Mouse (Mus musculus) lung, embryonic 15.5 days (tissue): Measurements from ENCODE around the gene Krt87. TPM values are rescaled to one million over a fixed set of nuclear protein-coding genes. Genes with fewer than 3 reads are reported as not detected.

ENCODE experiments used
- ATAC-seq: fragments of 200-750 bp; cut with Nextera tagmentation; 2 replicates; pipeline ENCODE4 v1.8.0; 2017; ENCODE audit warnings: moderate number of reproducible peaks, borderline replicate concordance; ENCODE audit not compliant: low FRiP score, low TSS enrichment; ENCODE audit errors: extremely low read depth
- H3K27ac ChIP-seq: fragments of 300-500 bp; sonication (generic); 2 replicates; pipeline ENCODE4 v1.5.1; 2015; ENCODE audit warnings: moderate library complexity, mild to moderate bottlenecking, inconsistent platforms
- H3K27me3 ChIP-seq: fragments of 300-500 bp; sonication (generic); 2 replicates; pipeline ENCODE4 v1.6.1; 2015; ENCODE audit warnings: inconsistent platforms
- H3K36me3 ChIP-seq: fragments of 300-500 bp; sonication (generic); 2 replicates; pipeline ENCODE4 v1.6.1; 2015; ENCODE audit warnings: inconsistent platforms
- H3K4me1 ChIP-seq: fragments of 300-500 bp; sonication (generic); 2 replicates; pipeline ENCODE4 v1.6.1; 2015; ENCODE audit warnings: inconsistent platforms
- H3K4me2 ChIP-seq: fragments of 300-500 bp; sonication (generic); 2 replicates; pipeline ENCODE4 v1.6.1; 2015; ENCODE audit warnings: inconsistent platforms, mild to moderate bottlenecking, moderate library complexity
- H3K4me3 ChIP-seq: fragments of 300-500 bp; sonication (generic); 2 replicates; pipeline ENCODE4 v1.5.1; 2015; ENCODE audit warnings: mild to moderate bottlenecking, inconsistent platforms
- H3K9ac ChIP-seq: fragments of 300-500 bp; sonication (generic); 2 replicates; pipeline ENCODE4 v1.6.1; 2015; ENCODE audit warnings: inconsistent platforms
- H3K9me3 ChIP-seq: fragments of 300-500 bp; sonication (generic); 2 replicates; pipeline ENCODE4 v1.6.1; 2016; ENCODE audit warnings: inconsistent platforms
- WGBS: fragments of 180-500 bp; shearing (Covaris S2); methylation state at CpG from one replicate; pipeline ENCODE4 v1.1.7; 2015; 5-methylcytosine and 5-hydroxymethylcytosine counted together
- polyA plus RNA-seq: library from polyadenylated mRNA; unstranded; fragments of >200 nt; fragmentation: Nextera tagmentation; extraction: Ambion mirVana; gene quantifications from 2 replicates; pipeline ENCODE4 v1.2.1, GENCODE M21; 2015

The Krt87 gene
- polyA plus RNA-seq = 0.38 and 0.39 TPM in 2 replicates

DNA sequence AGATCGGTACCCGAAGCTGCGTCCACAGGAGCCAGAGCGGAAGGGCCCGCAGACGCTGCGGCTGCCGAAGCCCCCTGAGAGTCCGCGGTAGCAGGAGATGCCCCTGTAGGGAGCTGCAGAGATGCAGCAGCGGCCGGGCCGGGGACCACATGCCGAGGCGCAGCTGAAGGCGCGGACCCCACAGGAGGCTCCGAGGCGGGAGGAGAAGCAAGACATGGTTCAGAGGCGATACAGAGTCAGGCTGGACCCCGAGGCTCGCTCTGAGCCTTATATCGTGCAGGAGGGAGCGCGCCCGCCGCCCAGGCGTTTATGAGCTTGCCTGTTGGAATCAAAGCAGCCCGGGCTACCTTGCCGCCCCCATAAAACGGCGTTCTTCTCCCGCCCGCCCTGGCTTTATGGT is at the start of gene Krt87:
Gene Krt87 (minus strand): TSS at position 250 of the 400 bp plus-strand sequence.
- Histone ChIP-seq H3K9ac (no peak within 1 kb of the TSS), H3K27me3 (peaks cover 34% of the 10 kb centered on the region)

GRCm38 (mm10) chr15:101485911-101486635 is 47.5 kb upstream of the Krt87 start:
- H3K4me3 ChIP-seq = no peak overlapping the region
- 74% methylated on average over 11 of the region's 11 CpGs for WGBS
- no peak overlapping the region for H3K4me2 ChIP-seq
- no peaks in the 10 kb centered on the region for H3K36me3 ChIP-seq
- H3K27ac ChIP-seq = no peak overlapping the region
- no peaks in the 10 kb centered on the region for H3K27me3 ChIP-seq
- no peak for ATAC-seq
- H3K9ac ChIP-seq = no peak overlapping the region
- no peaks in the 10 kb centered on the region for H3K4me1 ChIP-seq
- H3K9me3 ChIP-seq = no peaks in the 10 kb centered on the region

More for the DNA sequence above, at the start of gene Krt87:
- H3K36me3 ChIP-seq = no peaks in the 10 kb centered on the region
- peaks cover 7% of the 10 kb centered on the region for H3K4me1 ChIP-seq
- H3K9me3 ChIP-seq = no peaks in the 10 kb centered on the region
- peak within 1 kb of the TSS; percentile 12; the same call in 1 of the 2 replicates for H3K4me3 ChIP-seq
- ATAC-seq = no peak
- H3K4me2 ChIP-seq = peak within 1 kb of the TSS; percentile 37
- H3K27ac ChIP-seq = no peak within 1 kb of the TSS
- 2% methylated on average over 30 of the region's 34 CpGs for WGBS

DNA sequence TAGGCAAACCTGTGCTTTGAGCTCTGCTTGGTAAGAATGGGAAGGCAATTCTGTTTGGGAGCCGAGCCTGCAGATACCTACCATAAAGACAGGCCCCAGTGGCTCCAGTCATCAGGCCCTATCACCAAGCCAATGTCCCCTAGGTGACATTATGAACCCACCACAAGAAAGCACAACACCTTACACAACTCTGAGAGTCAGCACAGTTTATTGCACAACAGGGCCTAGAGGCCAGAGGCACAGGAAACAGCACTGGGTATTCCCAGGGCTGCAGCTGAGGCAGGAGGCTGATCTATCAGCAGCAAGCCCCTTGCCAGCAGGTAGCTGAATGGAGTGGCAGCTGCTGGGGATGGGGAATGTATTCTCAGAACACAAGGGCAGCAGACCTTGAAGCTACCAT is 46.3 kb upstream of the Krt87 start:
- Histone ChIP-seq H3K4me3 (no peak overlapping the region), H3K9me3 (no peaks in the 10 kb centered on the region), H3K9ac (no peak overlapping the region), H3K4me2 (no peak overlapping the region), H3K36me3 (no peaks in the 10 kb centered on the region), H3K27me3 (no peaks in the 10 kb centered on the region), H3K27ac (no peak overlapping the region), H3K4me1 (no peaks in the 10 kb centered on the region)
- ATAC-seq = no peak
- 77% methylated on average over 1 of the region's 1 CpGs for WGBS

DNA sequence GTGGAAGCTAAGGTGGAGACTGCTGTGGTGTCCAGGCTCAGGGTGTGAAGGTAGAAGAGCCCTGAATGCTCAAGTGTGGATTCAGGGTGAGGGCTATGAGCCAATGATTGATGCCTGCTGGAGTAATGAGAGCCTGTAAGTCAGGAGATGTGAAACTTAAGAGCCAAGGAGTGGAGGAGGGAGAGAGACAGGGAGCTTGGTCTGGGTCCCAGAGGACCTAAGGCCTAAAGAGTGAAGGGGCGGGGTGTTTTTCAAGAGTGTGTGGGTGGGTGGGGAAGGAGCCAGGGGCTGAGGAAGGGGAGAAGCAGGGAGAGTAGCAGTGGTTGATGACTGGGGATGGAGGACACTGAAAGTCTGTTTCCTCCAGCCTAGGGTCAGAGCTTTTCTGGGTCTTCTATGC is 45.0 kb upstream of the Krt87 start:
- Histone ChIP-seq H3K27me3 (peaks cover 7% of the 10 kb centered on the region), H3K4me3 (no peak overlapping the region), H3K9me3 (no peaks in the 10 kb centered on the region), H3K9ac (no peak overlapping the region), H3K27ac (no peak overlapping the region), H3K4me2 (no peak overlapping the region), H3K36me3 (no peaks in the 10 kb centered on the region), H3K4me1 (peaks cover 4% of the 10 kb centered on the region)
- ATAC-seq = no peak
- 55% methylated on average over 1 of the region's 1 CpGs for WGBS

DNA sequence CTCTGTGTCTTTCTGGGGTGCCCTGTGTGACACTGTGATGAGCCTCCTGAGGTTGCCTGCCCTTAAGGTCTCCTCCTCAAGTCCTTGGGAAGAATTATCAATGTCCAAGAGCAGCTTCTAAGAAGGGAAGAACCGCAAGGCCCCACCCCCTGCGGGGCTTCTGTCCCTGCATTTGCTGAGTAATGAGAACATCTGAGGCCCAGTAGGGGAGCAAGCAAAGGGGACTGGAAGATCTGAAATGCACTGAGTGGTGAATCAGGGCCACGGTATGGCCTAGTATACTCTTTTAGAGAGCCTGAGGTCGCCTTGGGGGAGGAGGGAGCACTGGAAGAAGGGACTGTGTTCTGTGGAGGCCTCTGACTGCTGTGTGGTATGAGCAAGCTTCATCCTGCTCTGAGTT is 43.5 kb upstream of the Krt87 start:
- Histone ChIP-seq H3K36me3 (no peaks in the 10 kb centered on the region), H3K27me3 (peaks cover 17% of the 10 kb centered on the region), H3K27ac (no peak overlapping the region), H3K9me3 (no peaks in the 10 kb centered on the region), H3K4me3 (no peak overlapping the region), H3K4me2 (no peak overlapping the region), H3K9ac (no peak overlapping the region), H3K4me1 (peaks cover 4% of the 10 kb centered on the region)
- no peak for ATAC-seq
- 34% methylated on average over 4 of the region's 4 CpGs for WGBS

DNA sequence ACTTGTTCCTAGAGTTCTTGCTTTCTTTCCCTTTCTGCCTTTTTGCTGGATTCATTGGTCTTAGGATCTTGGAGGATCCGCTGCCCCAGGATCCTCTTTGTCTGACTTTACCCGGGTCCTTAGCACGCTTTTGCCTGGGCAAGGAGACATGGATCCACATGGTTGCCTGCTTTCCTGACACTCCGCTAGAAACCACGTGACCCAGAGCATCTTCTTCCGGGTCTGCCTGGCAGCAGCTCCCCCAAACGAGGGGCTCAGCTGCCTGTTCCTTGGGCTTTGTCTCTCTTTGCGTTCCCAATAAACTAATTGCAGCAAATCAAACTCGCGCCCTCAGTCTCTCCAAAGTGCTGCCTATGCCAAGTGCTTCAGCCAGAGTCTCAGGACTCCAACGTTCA is 41.1 kb upstream of the Krt87 start:
- no peak overlapping the region for H3K27ac ChIP-seq
- no peak overlapping the region; the same call in 1 of the 2 replicates for H3K4me3 ChIP-seq
- ATAC-seq = no peak
- peak overlapping the region; percentile 54 for H3K4me2 ChIP-seq
- WGBS = 27% methylated on average over 11 of the region's 11 CpGs
- H3K4me1 ChIP-seq = peaks cover 4% of the 10 kb centered on the region
- no peak overlapping the region for H3K9ac ChIP-seq
- H3K27me3 ChIP-seq = peaks cover 17% of the 10 kb centered on the region
- H3K36me3 ChIP-seq = no peaks in the 10 kb centered on the region
- H3K9me3 ChIP-seq = no peaks in the 10 kb centered on the region

- H3K27me3 ChIP-seq = peaks cover 17% of the 10 kb centered on the region
- 4% methylated on average over 31 of the region's 31 CpGs for WGBS
These were observed 40.5 kb upstream of the Krt87 start for GRCm38 (mm10) chr15:101479007-101479665.

DNA sequence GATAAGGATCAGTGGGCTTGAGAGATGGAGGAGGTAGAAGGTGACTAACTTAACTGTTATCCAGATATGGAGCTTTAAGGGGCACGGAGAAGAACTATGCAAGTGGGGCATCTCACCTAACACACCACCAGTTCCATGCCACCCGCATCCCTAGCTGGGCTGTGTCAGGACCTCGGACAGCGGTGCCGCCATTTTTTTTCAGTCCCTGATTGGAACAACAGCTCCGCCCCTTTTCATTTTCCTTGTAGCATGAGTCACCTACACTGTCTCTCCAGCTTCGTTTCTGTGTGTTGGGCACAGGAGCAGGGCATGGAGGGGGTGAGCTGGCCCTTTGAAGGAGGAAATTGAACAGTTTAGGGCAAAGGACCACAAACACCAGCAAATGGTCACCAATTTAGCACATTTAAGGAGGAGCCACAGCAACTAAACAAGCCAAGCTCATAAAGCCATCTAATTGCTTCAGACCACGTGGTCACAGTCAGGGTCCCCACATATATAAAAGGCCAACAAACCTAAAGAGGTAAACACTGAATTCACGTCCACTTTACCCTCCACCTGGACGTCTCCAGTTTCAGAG is 34.4 kb upstream of the Krt87 start, which contains the start of gene Krt86:
Gene Krt86 (plus strand): TSS at position 527 of the 577 bp plus-strand sequence.
- Histone ChIP-seq H3K4me3 (no peak within 1 kb of the TSS), H3K27ac (no peak within 1 kb of the TSS), H3K9me3 (no peaks in the 10 kb centered on the region), H3K27me3 (0 out of 2 replicates have a peak, but pooled peaks cover 5% of the 10 kb centered on the region), H3K9ac (no peak within 1 kb of the TSS), H3K4me1 (no peaks in the 10 kb centered on the region), H3K4me2 (no peak within 1 kb of the TSS), H3K36me3 (no peaks in the 10 kb centered on the region)
- 23% methylated on average over 10 of the region's 10 CpGs for WGBS
- ATAC-seq = no peak

More at GRCm38 (mm10) chr15:101479007-101479665, 40.5 kb upstream of the Krt87 start:
- Histone ChIP-seq H3K27ac (no peak overlapping the region), H3K4me1 (peaks cover 4% of the 10 kb centered on the region), H3K4me3 (peak overlapping the region; percentile 22), H3K4me2 (peak overlapping the region; percentile 54), H3K9ac (no peak overlapping the region), H3K36me3 (no peaks in the 10 kb centered on the region), H3K9me3 (no peaks in the 10 kb centered on the region)
- no peak for ATAC-seq

- no peak overlapping the region for H3K4me2 ChIP-seq
- no peaks in the 10 kb centered on the region for H3K27me3 ChIP-seq
- no peak for ATAC-seq
- no peak overlapping the region for H3K27ac ChIP-seq
- 74% methylated on average over 4 of the region's 4 CpGs for WGBS
- no peak overlapping the region for H3K4me3 ChIP-seq
- H3K4me1 ChIP-seq = no peaks in the 10 kb centered on the region
- H3K36me3 ChIP-seq = no peaks in the 10 kb centered on the region
- no peaks in the 10 kb centered on the region for H3K9me3 ChIP-seq
- no peak overlapping the region for H3K9ac ChIP-seq
These were observed 30.5 kb upstream of the Krt87 start for GRCm38 (mm10) chr15:101469093-101469492.

GRCm38 (mm10) chr15:101463651-101464050 is 25.0 kb upstream of the Krt87 start, which contains the start of gene Krt81:
Gene Krt81, minus strand, starts transcription at chr15:101463751.
- no peak within 1 kb of the TSS for H3K27ac ChIP-seq
- 0 out of 2 replicates have a peak, but pooled peaks cover under 1% of the 10 kb centered on the region for H3K4me1 ChIP-seq
- H3K4me3 ChIP-seq = no peak within 1 kb of the TSS
- H3K9ac ChIP-seq = no peak within 1 kb of the TSS
- H3K4me2 ChIP-seq = no peak within 1 kb of the TSS
- no peaks in the 10 kb centered on the region for H3K27me3 ChIP-seq
- WGBS = 77% methylated on average over 13 of the region's 13 CpGs
- H3K9me3 ChIP-seq = no peaks in the 10 kb centered on the region
- no peak for ATAC-seq
- no peaks in the 10 kb centered on the region for H3K36me3 ChIP-seq

DNA sequence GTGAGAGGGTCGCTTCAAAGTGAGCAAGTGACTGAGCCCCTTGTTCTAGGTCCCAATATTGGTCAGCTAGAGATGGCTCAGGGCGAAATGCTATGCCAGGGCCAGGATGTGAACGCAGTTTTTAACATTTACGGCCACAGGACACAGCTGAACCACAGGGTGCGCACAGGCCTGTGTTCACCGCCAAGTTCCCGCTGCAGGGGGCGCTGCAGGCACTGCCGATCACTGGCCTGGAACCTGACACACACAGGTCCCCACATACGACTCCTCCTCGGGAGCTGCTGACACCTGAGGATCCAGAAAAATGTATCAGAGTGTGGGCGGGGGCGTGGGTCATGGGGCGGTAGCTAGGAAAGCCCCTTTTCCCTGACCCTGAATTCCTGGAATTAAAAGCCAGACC is 20.7 kb upstream of the Krt87 start:
- H3K4me1 ChIP-seq = 0 out of 2 replicates have a peak, but pooled peaks cover 6% of the 10 kb centered on the region
- no peak overlapping the region for H3K4me3 ChIP-seq
- no peak overlapping the region for H3K4me2 ChIP-seq
- H3K27me3 ChIP-seq = no peaks in the 10 kb centered on the region
- H3K36me3 ChIP-seq = no peaks in the 10 kb centered on the region
- H3K9ac ChIP-seq = no peak overlapping the region
- no peaks in the 10 kb centered on the region for H3K9me3 ChIP-seq
- ATAC-seq = no peak
- H3K27ac ChIP-seq = no peak overlapping the region
- WGBS = 75% methylated on average over 14 of the region's 14 CpGs
